Mouse (Mus musculus) forebrain, embryonic 11.5 days (tissue): ENCODE measurements around the gene Adam12. TPM values are rescaled to one million over a fixed set of nuclear protein-coding genes. Genes with fewer than 3 reads are reported as not detected.

Experiments
- ATAC-seq: fragments of 200-750 bp; cut with Nextera tagmentation; replicated peaks from 2 replicates; pipeline ENCODE4 v1.8.0; 2017; ENCODE audit warnings: moderate TSS enrichment; ENCODE audit not compliant: low FRiP score
- DNase-seq: peaks from one replicate; pipeline ENCODE4 v3.0.0-alpha.2; 2017; ENCODE audit warnings: low spot score
- H3K27ac ChIP-seq: fragments of 300-500 bp; sonication (generic); 2 replicates; pipeline ENCODE4 v1.5.1; 2014; ENCODE audit warnings: low read depth, low read length
- H3K27me3 ChIP-seq: fragments of 300-500 bp; sonication (generic); 2 replicates; pipeline ENCODE4 v1.6.1; 2014; ENCODE audit warnings: mild to moderate bottlenecking, low read length, mixed read lengths; ENCODE audit not compliant: control insufficient read depth, insufficient read depth
- H3K36me3 ChIP-seq: fragments of 300-500 bp; sonication (generic); 2 replicates; pipeline ENCODE4 v1.6.1; 2014; ENCODE audit warnings: mild to moderate bottlenecking, low read length, moderate library complexity, mixed read lengths; ENCODE audit not compliant: control insufficient read depth, insufficient read depth
- H3K4me1 ChIP-seq: fragments of 300-500 bp; sonication (generic); replicated peaks from 2 replicates; pipeline ENCODE4 v1.6.1; 2014; ENCODE audit warnings: low read length, mixed read lengths; ENCODE audit not compliant: control insufficient read depth, insufficient read depth
- H3K4me2 ChIP-seq: fragments of 300-500 bp; sonication (generic); 2 replicates; pipeline ENCODE4 v1.6.1; 2014; ENCODE audit warnings: low read depth, mild to moderate bottlenecking, low read length, moderate library complexity, mixed read lengths; ENCODE audit not compliant: severe bottlenecking
- H3K4me3 ChIP-seq: fragments of 300-500 bp; sonication (generic); 2 replicates; pipeline ENCODE4 v1.5.1; 2014; ENCODE audit warnings: low read depth, low read length
- H3K9ac ChIP-seq: fragments of 300-500 bp; sonication (generic); 2 replicates; pipeline ENCODE4 v1.6.1; 2014; ENCODE audit warnings: low read length
- H3K9me3 ChIP-seq: fragments of 300-500 bp; sonication (generic); 2 replicates; pipeline ENCODE4 v1.6.1; 2016; ENCODE audit warnings: low read length, mixed read lengths; ENCODE audit not compliant: control insufficient read depth
- WGBS: fragments of 180-500 bp; shearing (Covaris S2); extraction: QIAGEN DNeasy Blood & Tissue Kit; methylation state at CpG from one replicate; pipeline ENCODE4 v1.1.7; 2014; 5-methylcytosine and 5-hydroxymethylcytosine counted together
- polyA plus RNA-seq: library from polyadenylated mRNA; unstranded; fragments of >200 nt; fragmentation: Nextera tagmentation; extraction: Ambion mirVana; gene quantifications from 2 replicates; pipeline ENCODE4 v1.2.1, GENCODE M21; 2014

Gene Adam12
- polyA plus RNA-seq, 1 experiment from 2014 or later = 1.6 TPM

GRCm38 (mm10) chr7:134090256-134090655 lies 141.7 kb downstream of the Adam12 start:
- H3K4me2 ChIP-seq = no peak overlapping the region
- H3K9me3 ChIP-seq = no peaks in the 10 kb centered on the region
- no peaks in the 10 kb centered on the region for H3K36me3 ChIP-seq
- no peak for ATAC-seq
- H3K27me3 ChIP-seq = no peaks in the 10 kb centered on the region
- no peak for DNase-seq
- H3K4me3 ChIP-seq = no peak overlapping the region
- H3K9ac ChIP-seq = no peak overlapping the region
- WGBS = 92% methylated on average over 9 of the region's 9 CpGs
- H3K4me1 ChIP-seq = no peaks in the 10 kb centered on the region
- no peak overlapping the region for H3K27ac ChIP-seq

GRCm38 (mm10) chr7:134088548-134089347 lies 143.2 kb downstream of the Adam12 start:
- no peaks in the 10 kb centered on the region for H3K9me3 ChIP-seq
- no peak overlapping the region for H3K9ac ChIP-seq
- H3K36me3 ChIP-seq = no peaks in the 10 kb centered on the region
- H3K4me3 ChIP-seq = no peak overlapping the region
- WGBS = 78% methylated on average over 14 of the region's 14 CpGs
- H3K4me2 ChIP-seq = no peak overlapping the region
- ATAC-seq (no peak), DNase-seq (no peak)
- no peak overlapping the region for H3K27ac ChIP-seq
- H3K4me1 ChIP-seq = no peaks in the 10 kb centered on the region
- no peaks in the 10 kb centered on the region for H3K27me3 ChIP-seq

- DNase-seq (no peak), ATAC-seq (no peak)
- Histone ChIP-seq H3K4me2 (no peak overlapping the region), H3K9me3 (no peaks in the 10 kb centered on the region), H3K27me3 (no peaks in the 10 kb centered on the region), H3K4me1 (no peaks in the 10 kb centered on the region), H3K36me3 (no peaks in the 10 kb centered on the region), H3K4me3 (no peak overlapping the region), H3K9ac (no peak overlapping the region), H3K27ac (no peak overlapping the region)
- 63% methylated on average over 2 of the region's 2 CpGs for WGBS
These were observed 146.6 kb downstream of the Adam12 start for GRCm38 (mm10) chr7:134085396-134085795.

- Histone ChIP-seq H3K36me3 (no peaks in the 10 kb centered on the region), H3K27ac (no peak overlapping the region), H3K4me2 (no peak overlapping the region), H3K4me1 (no peaks in the 10 kb centered on the region), H3K27me3 (no peaks in the 10 kb centered on the region), H3K9ac (no peak overlapping the region), H3K9me3 (no peaks in the 10 kb centered on the region), H3K4me3 (no peak overlapping the region)
- ATAC-seq = no peak
- no peak for DNase-seq
These were observed 147.0 kb downstream of the Adam12 start for GRCm38 (mm10) chr7:134084926-134085325.

- whole genome bisulfite sequencing = 90% methylated on average over 8 of the region's 8 CpGs
- no peaks in the 10 kb centered on the region for H3K9me3 ChIP-seq
- no peak overlapping the region for H3K27ac ChIP-seq
- no peak overlapping the region for H3K9ac ChIP-seq
- DNase-seq (no peak), ATAC-seq (no peak)
- no peak overlapping the region for H3K4me3 ChIP-seq
- H3K36me3 ChIP-seq = no peaks in the 10 kb centered on the region
- H3K27me3 ChIP-seq = no peaks in the 10 kb centered on the region
- no peak overlapping the region for H3K4me2 ChIP-seq
- no peaks in the 10 kb centered on the region for H3K4me1 ChIP-seq
These were observed 150.5 kb downstream of the Adam12 start for GRCm38 (mm10) chr7:134081307-134082072.

- H3K9me3 ChIP-seq = no peaks in the 10 kb centered on the region
- no peaks in the 10 kb centered on the region for H3K36me3 ChIP-seq
- no peak overlapping the region for H3K9ac ChIP-seq
- 87% methylated on average over 17 of the region's 17 CpGs for WGBS
- no peaks in the 10 kb centered on the region for H3K27me3 ChIP-seq
- no peak for ATAC-seq
- H3K4me2 ChIP-seq = no peak overlapping the region
- DNase-seq = no peak
- H3K4me1 ChIP-seq = no peaks in the 10 kb centered on the region
- H3K27ac ChIP-seq = no peak overlapping the region
- no peak overlapping the region for H3K4me3 ChIP-seq
These were observed 151.8 kb downstream of the Adam12 start for GRCm38 (mm10) chr7:134079980-134080725.

- no peak for DNase-seq
- no peak for ATAC-seq
- Histone ChIP-seq H3K36me3 (no peaks in the 10 kb centered on the region), H3K27ac (no peak overlapping the region), H3K9ac (no peak overlapping the region), H3K4me1 (no peaks in the 10 kb centered on the region), H3K4me2 (no peak overlapping the region), H3K4me3 (no peak overlapping the region), H3K27me3 (no peaks in the 10 kb centered on the region), H3K9me3 (no peaks in the 10 kb centered on the region)
- WGBS = 88% methylated on average over 4 of the region's 4 CpGs
These were observed 154.3 kb downstream of the Adam12 start for GRCm38 (mm10) chr7:134077684-134078083.

- no peaks in the 10 kb centered on the region for H3K4me1 ChIP-seq
- DNase-seq = no peak
- no peak overlapping the region for H3K4me3 ChIP-seq
- ATAC-seq = no peak
- H3K27me3 ChIP-seq = no peaks in the 10 kb centered on the region
- no peak overlapping the region for H3K4me2 ChIP-seq
- no peaks in the 10 kb centered on the region for H3K36me3 ChIP-seq
- H3K27ac ChIP-seq = no peak overlapping the region
- H3K9ac ChIP-seq = no peak overlapping the region
- no peaks in the 10 kb centered on the region for H3K9me3 ChIP-seq
- 91% methylated on average over 5 of the region's 5 CpGs for WGBS
These were observed 158.9 kb downstream of the Adam12 start for GRCm38 (mm10) chr7:134073011-134073410.
